Mouse (Mus musculus) liver, embryonic 16.5 days (tissue): ENCODE data around the gene Zfp90. TPM values are rescaled to one million over a fixed set of nuclear protein-coding genes. Genes with fewer than 3 reads are reported as not detected.

Experiments used
- ATAC-seq: fragments of 200-750 bp; cut with Nextera tagmentation; 2 replicates; pipeline ENCODE4 v1.8.0; 2017; ENCODE audit warnings: low read depth, mild to moderate bottlenecking, moderate number of reproducible peaks, moderate library complexity
- H3K27ac ChIP-seq: fragments of 300-500 bp; sonication (generic); 2 replicates; pipeline ENCODE4 v1.5.1; 2014; ENCODE audit warnings: mild to moderate bottlenecking, low read length
- H3K27me3 ChIP-seq: fragments of 300-500 bp; sonication (generic); 2 replicates; pipeline ENCODE4 v1.6.1; 2014; ENCODE audit warnings: low read depth, low read length, mixed read lengths; ENCODE audit not compliant: control insufficient read depth, insufficient read depth
- H3K36me3 ChIP-seq: fragments of 300-500 bp; sonication (generic); 2 replicates; pipeline ENCODE4 v1.6.1; 2014; ENCODE audit warnings: mild to moderate bottlenecking; ENCODE audit not compliant: control insufficient read depth, insufficient read depth
- H3K4me1 ChIP-seq: fragments of 300-500 bp; sonication (generic); 2 replicates; pipeline ENCODE4 v1.6.1; 2014; ENCODE audit warnings: low read depth, low read length, mixed read lengths; ENCODE audit not compliant: control insufficient read depth
- H3K4me2 ChIP-seq: fragments of 300-500 bp; sonication (generic); 2 replicates; pipeline ENCODE4 v1.6.1; 2014; ENCODE audit warnings: low read depth, low read length, mixed read lengths
- H3K4me3 ChIP-seq: fragments of 300-500 bp; sonication (generic); 2 replicates; pipeline ENCODE4 v1.5.1; 2014; ENCODE audit warnings: low read depth, mild to moderate bottlenecking, low read length
- H3K9ac ChIP-seq: fragments of 300-500 bp; sonication (generic); 2 replicates; pipeline ENCODE4 v1.6.1; 2014; ENCODE audit warnings: low read depth, low read length
- H3K9me3 ChIP-seq: fragments of 300-500 bp; sonication (generic); replicated peaks from 2 replicates; pipeline ENCODE4 v1.6.1; 2016; ENCODE audit warnings: low read length; ENCODE audit not compliant: control insufficient read depth
- WGBS: fragments of 180-500 bp; shearing (Covaris S2); extraction: QIAGEN DNeasy Blood & Tissue Kit; methylation state at CpG from one replicate; pipeline ENCODE4 v1.1.7; 2014; ENCODE audit not compliant: insufficient replicate concordance; 5-methylcytosine and 5-hydroxymethylcytosine counted together
- polyA plus RNA-seq: library from polyadenylated mRNA; unstranded; fragments of >200 nt; fragmentation: Nextera tagmentation; extraction: Ambion mirVana; gene quantifications from 2 replicates; pipeline ENCODE4 v1.2.1, GENCODE M21; 2015

The Zfp90 gene
- polyA plus RNA-seq, 1 experiment from 2014 or later = 2.8 TPM

DNA sequence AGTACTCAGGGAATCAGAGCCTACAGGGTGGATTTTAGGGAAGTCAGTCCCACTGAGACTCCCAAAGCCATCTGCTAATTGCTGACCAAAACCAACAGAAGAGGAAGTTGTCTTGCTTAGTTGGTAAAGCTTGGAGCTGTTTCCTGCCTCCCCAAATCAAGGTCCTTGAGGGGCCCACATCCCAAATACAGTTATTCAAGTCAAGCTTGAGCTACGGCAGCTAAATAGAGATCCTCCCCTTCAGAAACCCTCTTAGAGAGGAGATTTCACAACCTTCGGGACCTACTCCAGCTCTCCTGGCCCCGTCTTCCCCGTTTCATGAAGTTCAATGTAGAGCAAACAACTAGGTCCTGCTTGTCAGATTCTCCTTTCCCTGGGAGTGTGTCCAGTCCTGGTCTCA lies 20.6 kb upstream of the Zfp90 start:
- 37% methylated on average over 4 of the region's 4 CpGs for WGBS
- H3K4me1 ChIP-seq = no peaks in the 10 kb centered on the region
- H3K27ac ChIP-seq = peak overlapping the region; percentile 43; the same call in 1 of the 2 replicates

DNA sequence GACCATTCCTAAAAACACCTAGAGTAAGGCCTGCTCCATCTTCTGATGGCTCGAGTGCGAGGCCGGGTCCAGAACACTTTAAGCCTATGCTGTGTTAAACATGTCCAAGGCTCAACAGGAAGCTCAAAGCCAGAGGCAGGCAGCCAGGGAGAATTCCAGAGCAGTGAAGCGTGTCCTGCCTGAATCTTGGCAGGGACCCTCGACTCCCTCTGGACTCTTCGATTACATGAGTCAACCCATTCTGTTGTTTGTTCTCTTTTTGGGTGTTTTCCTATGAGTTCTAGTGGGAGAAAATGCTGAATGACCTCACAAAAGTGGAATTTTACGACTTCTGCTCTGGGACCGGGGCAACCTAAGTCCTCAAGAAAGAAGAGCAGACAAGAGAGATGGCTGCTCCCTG lies 15.4 kb upstream of the Zfp90 start:
- Histone ChIP-seq H3K27me3 (no peaks in the 10 kb centered on the region), H3K4me3 (no peak overlapping the region), H3K4me2 (no peak overlapping the region), H3K27ac (no peak overlapping the region), H3K9me3 (no peaks in the 10 kb centered on the region), H3K36me3 (no peaks in the 10 kb centered on the region), H3K9ac (no peak overlapping the region), H3K4me1 (no peaks in the 10 kb centered on the region)
- ATAC-seq = no peak
- 52% methylated on average over 8 of the region's 8 CpGs for WGBS

More for the DNA sequence above, 20.6 kb upstream of the Zfp90 start:
- H3K9me3 ChIP-seq = no peaks in the 10 kb centered on the region
- no peak for ATAC-seq
- H3K4me2 ChIP-seq = no peak overlapping the region
- H3K4me3 ChIP-seq = no peak overlapping the region
- H3K27me3 ChIP-seq = no peaks in the 10 kb centered on the region
- no peaks in the 10 kb centered on the region for H3K36me3 ChIP-seq
- no peak overlapping the region for H3K9ac ChIP-seq

- Histone ChIP-seq H3K9me3 (no peaks in the 10 kb centered on the region), H3K27ac (no peak overlapping the region), H3K9ac (no peak overlapping the region), H3K4me3 (no peak overlapping the region), H3K27me3 (no peaks in the 10 kb centered on the region), H3K4me1 (no peaks in the 10 kb centered on the region; the same call in 1 of the 2 replicates), H3K4me2 (no peak overlapping the region), H3K36me3 (no peaks in the 10 kb centered on the region)
- 56% methylated on average over 5 of the region's 5 CpGs for WGBS
- ATAC-seq = no peak
Measured at GRCm38 (mm10) chr8:106400181-106400580, 14.9 kb upstream of the Zfp90 start.

- WGBS = 15% methylated on average over 12 of the region's 12 CpGs
- peak; percentile 35; the same call in 1 of the 2 replicates for ATAC-seq
- no peak overlapping the region for H3K4me2 ChIP-seq
Measured at GRCm38 (mm10) chr8:106403246-106403933, 11.7 kb upstream of the Zfp90 start.

GRCm38 (mm10) chr8:106404825-106405224 lies 10.3 kb upstream of the Zfp90 start:
- no peaks in the 10 kb centered on the region for H3K9me3 ChIP-seq
- no peak for ATAC-seq
- no peak overlapping the region for H3K4me3 ChIP-seq
- H3K9ac ChIP-seq = no peak overlapping the region
- no peak overlapping the region for H3K4me2 ChIP-seq
- H3K27me3 ChIP-seq = no peaks in the 10 kb centered on the region
- WGBS = 43% methylated on average over 3 of the region's 3 CpGs
- no peak overlapping the region for H3K27ac ChIP-seq
- no peaks in the 10 kb centered on the region for H3K36me3 ChIP-seq
- H3K4me1 ChIP-seq = no peaks in the 10 kb centered on the region; the same call in 1 of the 2 replicates

More at GRCm38 (mm10) chr8:106403246-106403933, 11.7 kb upstream of the Zfp90 start:
- H3K9ac ChIP-seq = no peak overlapping the region
- no peaks in the 10 kb centered on the region for H3K9me3 ChIP-seq
- no peaks in the 10 kb centered on the region for H3K36me3 ChIP-seq
- no peak overlapping the region for H3K27ac ChIP-seq
- H3K4me3 ChIP-seq = no peak overlapping the region
- H3K27me3 ChIP-seq = no peaks in the 10 kb centered on the region
- H3K4me1 ChIP-seq = no peaks in the 10 kb centered on the region; the same call in 1 of the 2 replicates

DNA sequence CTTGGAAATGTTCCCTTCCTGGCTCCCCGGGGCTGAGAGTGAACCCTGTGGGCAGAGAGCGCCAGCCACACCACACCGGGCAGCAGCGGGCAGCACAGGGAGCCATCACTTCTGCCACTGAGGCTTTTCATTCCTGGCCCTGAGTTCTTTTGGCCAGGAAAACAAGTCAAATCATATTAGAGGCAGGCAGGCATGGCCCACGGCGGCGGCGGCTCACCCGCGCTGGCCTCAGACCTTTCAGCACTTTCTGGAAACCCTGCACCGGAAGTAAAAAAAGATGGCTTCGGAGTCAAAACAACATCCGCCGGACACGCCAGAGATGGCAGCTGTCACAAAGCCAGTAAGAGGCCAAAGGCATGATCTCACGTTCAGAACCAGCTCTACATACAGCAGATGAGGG lies 9.3 kb upstream of the Zfp90 start:
- H3K4me3 ChIP-seq = no peak overlapping the region
- no peak overlapping the region for H3K4me2 ChIP-seq
- H3K4me1 ChIP-seq = no peaks in the 10 kb centered on the region; the same call in 1 of the 2 replicates
- no peaks in the 10 kb centered on the region for H3K27me3 ChIP-seq
- ATAC-seq = no peak
- no peaks in the 10 kb centered on the region for H3K36me3 ChIP-seq
- H3K9me3 ChIP-seq = no peaks in the 10 kb centered on the region
- whole genome bisulfite sequencing = 78% methylated on average over 16 of the region's 16 CpGs
- H3K9ac ChIP-seq = no peak overlapping the region
- no peak overlapping the region for H3K27ac ChIP-seq

GRCm38 (mm10) chr8:106410055-106410454 lies 5.1 kb upstream of the Zfp90 start:
- H3K36me3 ChIP-seq = no peaks in the 10 kb centered on the region
- ATAC-seq = no peak
- H3K27me3 ChIP-seq = no peaks in the 10 kb centered on the region
- H3K27ac ChIP-seq = no peak overlapping the region
- H3K9ac ChIP-seq = no peak overlapping the region
- H3K4me1 ChIP-seq = peaks cover 5% of the 10 kb centered on the region
- 32% methylated on average over 7 of the region's 7 CpGs for WGBS
- H3K9me3 ChIP-seq = no peaks in the 10 kb centered on the region
- H3K4me3 ChIP-seq = no peak overlapping the region
- no peak overlapping the region for H3K4me2 ChIP-seq

- Histone ChIP-seq H3K27ac (no peak overlapping the region), H3K36me3 (no peaks in the 10 kb centered on the region), H3K27me3 (no peaks in the 10 kb centered on the region), H3K4me2 (no peak overlapping the region), H3K4me3 (no peak overlapping the region), H3K9me3 (no peaks in the 10 kb centered on the region), H3K9ac (no peak overlapping the region), H3K4me1 (peaks cover 5% of the 10 kb centered on the region)
- WGBS = 70% methylated on average over 7 of the region's 7 CpGs
- no peak for ATAC-seq
Measured at GRCm38 (mm10) chr8:106410564-106410963, 4.6 kb upstream of the Zfp90 start.

GRCm38 (mm10) chr8:106411783-106412451 lies 3.2 kb upstream of the Zfp90 start:
- peaks cover 5% of the 10 kb centered on the region for H3K4me1 ChIP-seq
- H3K4me3 ChIP-seq = no peak overlapping the region
- no peak overlapping the region for H3K4me2 ChIP-seq
- H3K9ac ChIP-seq = no peak overlapping the region
- no peaks in the 10 kb centered on the region for H3K9me3 ChIP-seq
- WGBS = 9% methylated on average over 14 of the region's 14 CpGs
- no peak overlapping the region for H3K27ac ChIP-seq
- H3K27me3 ChIP-seq = no peaks in the 10 kb centered on the region
- no peak for ATAC-seq
- no peaks in the 10 kb centered on the region for H3K36me3 ChIP-seq
